Mouse (Mus musculus) spleen, adult 12 weeks (tissue): Measurements from ENCODE around the gene Syt16.
A peak's percentile ranks its signal among the peaks of the same experiment; 100 is the strongest.

Experiments used
- DNase-seq: peaks from one replicate; pipeline ENCODE4 v3.0.0; 2022; ENCODE audit warnings: low spot score

The Syt16 gene

DNA sequence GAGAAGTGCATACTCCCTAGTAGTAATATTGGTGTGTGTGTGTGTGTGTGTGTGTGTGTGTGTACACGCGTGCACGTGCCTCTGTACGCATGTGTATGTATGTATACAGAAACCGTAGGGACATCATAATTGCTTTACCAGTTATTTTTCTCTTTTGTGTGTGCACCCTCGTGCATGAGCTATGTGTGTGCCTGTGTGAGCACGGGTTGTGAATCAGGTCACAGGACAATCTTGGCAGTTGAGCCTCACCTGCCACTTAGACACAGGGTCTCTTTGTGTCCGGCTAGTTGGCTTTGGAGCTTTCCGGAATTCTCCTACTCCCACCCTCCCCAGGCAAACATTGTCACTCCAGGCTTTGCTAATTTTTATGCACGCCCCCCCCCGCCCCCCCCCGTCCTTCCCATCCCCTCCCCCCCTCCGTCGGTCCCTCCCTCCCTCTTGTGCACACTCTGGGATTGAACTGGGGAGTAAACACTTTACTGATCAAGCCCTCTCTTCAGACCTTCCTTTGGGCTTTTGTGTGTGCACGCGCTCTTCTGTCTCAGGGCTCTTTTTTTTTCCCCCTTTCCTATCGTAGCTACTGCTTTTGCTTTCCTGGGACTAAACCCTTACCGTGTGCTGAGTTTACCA, 319.0 kb downstream of the Syt16 start, which contains the start of gene Gm11042:
Gene Gm11042 (minus strand): TSS at position 51 of the 630 bp plus-strand sequence.
- DNase-seq: no peak

DNA sequence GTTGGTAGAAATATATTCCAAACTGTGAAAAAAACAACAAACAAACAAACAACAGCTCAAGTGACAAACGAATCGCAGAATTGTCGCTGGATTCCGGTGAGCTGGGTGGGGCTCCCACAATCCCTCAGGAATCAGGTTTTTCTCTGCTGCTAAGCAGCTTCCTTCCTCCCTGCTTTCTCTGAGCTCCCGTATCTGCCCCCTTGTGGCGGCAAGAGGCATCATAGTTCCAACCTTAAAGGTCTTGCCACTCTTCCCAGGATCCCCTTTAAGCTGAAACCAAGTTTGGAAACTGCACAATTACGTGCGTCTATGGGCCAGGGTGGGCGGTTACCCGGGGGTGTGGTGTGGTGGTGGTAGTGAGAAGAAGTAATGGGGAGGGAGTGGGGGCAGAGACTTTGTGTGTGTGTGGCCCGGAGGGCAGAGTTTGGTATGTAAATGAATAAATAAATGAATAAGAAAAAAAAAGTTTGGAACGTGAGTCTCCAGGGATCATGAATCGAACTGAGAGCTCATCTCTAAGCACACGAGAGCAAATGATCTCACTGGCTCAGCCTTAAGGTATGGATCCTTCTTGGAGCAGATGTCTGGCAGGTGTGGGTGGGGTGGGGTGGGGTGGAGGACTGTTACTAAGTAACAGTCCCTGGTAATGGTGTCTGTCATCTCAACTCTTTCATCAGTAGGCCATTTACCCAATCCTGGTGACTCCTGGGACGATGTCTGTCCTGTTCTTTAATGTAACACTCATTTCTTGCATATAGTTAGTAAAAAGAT, 319.7 kb downstream of the Syt16 start:
- DNase-seq: no peak

DNA sequence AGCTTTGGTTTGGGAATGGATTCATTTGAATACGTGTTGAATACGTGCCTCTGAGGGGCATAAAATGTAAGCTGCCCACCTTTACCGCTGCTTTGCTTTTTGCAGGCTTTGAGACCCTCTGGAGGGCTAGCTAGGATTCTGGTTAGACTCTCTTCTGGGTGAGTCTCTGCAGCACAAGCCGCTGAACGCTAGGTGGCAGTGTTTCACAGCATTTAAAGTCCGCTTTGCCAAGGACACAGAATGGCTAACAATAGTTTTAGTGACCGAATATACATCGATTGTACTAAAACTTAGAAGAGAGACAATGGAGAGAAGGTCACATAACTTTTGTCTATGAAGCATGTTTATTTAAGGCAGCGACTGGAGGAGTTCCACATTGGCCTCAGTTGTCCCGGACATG, 322.9 kb downstream of the Syt16 start:
- peak; percentile 4 for DNase-seq

DNA sequence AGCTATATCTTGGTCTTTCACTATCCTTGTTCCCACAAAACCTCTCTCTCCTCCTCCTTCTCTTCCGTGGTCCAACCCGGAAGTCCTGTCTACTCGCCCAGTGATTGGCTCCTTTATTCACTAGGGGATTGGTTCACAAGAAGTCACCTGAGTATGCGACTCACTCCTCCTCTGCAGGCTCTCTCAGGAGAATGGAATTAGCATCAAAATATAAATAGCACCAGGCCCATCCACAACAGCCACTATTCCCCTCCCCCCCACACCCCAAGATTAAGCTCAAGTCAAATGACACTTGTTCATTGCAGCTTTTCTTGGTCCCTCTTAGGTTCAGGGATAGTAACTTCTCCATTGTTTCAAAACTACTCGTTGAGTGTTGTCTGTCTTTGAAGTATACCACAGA, 324.5 kb downstream of the Syt16 start:
- no peak for DNase-seq
